Mouse (Mus musculus): ENCODE measurements at regions not wholly inside any gene's neighbourhood (a gene's known extent, or its start where the extent isn't known, plus 50 kb on each side); places are given as distances from the start of the nearest gene placed in this dataset.

DNA sequence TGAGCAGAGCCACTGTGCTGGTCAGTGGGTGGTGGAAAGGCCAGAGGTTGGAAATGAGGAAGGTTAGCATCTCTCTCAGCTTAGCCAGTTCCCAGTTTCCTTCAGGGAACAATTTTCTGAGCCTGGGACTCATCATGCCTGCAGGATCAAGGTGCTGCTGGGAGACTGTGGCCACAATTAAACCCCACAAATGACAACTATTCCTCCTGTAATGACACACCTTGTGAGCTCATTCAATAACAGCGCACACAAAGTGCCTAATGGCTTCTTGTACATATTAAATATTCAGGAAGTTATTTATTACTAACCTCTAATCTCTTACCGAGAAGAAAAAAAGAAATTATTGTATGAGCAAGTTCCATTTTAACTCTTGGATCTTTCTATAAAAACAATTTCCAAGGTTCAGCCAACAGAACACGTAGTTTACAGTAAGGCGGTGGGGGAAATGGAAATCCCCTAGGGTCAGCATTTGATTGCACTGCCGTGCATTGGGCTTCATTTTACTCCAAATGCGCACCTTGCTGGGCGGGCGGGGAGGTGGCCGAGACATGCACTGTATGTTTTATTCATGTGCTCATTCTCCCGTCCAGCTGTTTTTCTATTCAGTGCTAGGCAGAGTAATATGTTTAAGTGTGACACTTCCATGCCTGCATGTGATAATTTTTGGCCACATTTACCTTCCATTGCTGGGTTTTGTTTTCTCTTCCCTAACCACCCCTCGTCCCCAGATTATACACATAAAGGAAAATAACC, 75.4 kb downstream of the Gm11983 start:
- TF ChIP-seq POLR2A (IDR thresholded peaks at IDR 0.05; ENCODE audit: insufficient read depth, low read depth, low read length) (no peak), CTCF (IDR thresholded peaks at IDR 0.05) (no peak), EP300 (IDR thresholded peaks at IDR 0.05; ENCODE audit: insufficient read depth, low read depth, low read length) (no peak)

Data from heart, adult 2 months (tissue).